Mouse (Mus musculus): ENCODE data around the gene Wfs1. TPM values are rescaled to one million over a fixed set of nuclear protein-coding genes. Genes with fewer than 3 reads are reported as not detected.

Wfs1 gene
- polyA plus RNA-seq, 1 experiment = 8.5 TPM

DNA sequence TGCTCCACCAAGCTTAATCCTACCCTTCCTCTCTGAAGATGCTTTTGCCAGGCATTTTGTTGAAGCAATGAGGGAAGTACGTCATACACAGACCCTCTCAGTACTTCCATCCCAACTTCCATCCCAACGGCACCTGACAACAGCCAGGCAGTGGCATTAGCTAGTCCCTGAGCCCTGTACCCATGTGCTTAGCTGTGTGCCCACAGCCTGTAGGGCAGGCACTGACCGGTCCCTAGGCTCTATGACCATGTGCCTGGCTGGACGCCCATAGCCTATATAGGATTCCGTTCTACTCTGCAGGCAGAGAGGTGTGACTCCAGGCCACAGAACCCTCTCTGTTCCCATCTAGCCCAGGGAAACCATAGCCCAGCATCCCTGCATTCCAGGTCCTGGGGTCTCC is 51.0 kb downstream of the Wfs1 start:
- no peak overlapping the region for H3K4me3 ChIP-seq (ENCODE audit: control insufficient read depth, insufficient read depth, low read length)
- TF ChIP-seq POLR2A (IDR thresholded peaks at IDR 0.05; ENCODE audit: control insufficient read depth, extremely low read depth, insufficient read depth, low read length, poor library complexity) = no peak
- TF ChIP-seq CTCF (IDR thresholded peaks at IDR 0.05; ENCODE audit: borderline replicate concordance, control insufficient read depth, extremely low read depth, insufficient read depth, low read length, poor library complexity) = no peak
- WGBS = 94% methylated on average over 5 of the region's 5 CpGs
- H3K27me3 ChIP-seq (ENCODE audit: control insufficient read depth, insufficient read depth, low read length) = no peaks in the 10 kb centered on the region
- H3K36me3 ChIP-seq (ENCODE audit: control insufficient read depth, insufficient read depth, low read length) = no peaks in the 10 kb centered on the region
- H3K27ac ChIP-seq (ENCODE audit: control insufficient read depth, insufficient read depth, low read length) = no peak overlapping the region
- DNase-seq = no peak
- H3K4me1 ChIP-seq (replicated peaks; ENCODE audit: control insufficient read depth, insufficient read depth, low read length) = no peaks in the 10 kb centered on the region

GRCm38 (mm10) chr5:36936548-36936947 is 52.5 kb downstream of the Wfs1 start:
- no peak overlapping the region for H3K27ac ChIP-seq (ENCODE audit: control insufficient read depth, insufficient read depth, low read length)
- TF ChIP-seq POLR2A (IDR thresholded peaks at IDR 0.05; ENCODE audit: control insufficient read depth, extremely low read depth, insufficient read depth, low read length, poor library complexity) = no peak
- TF ChIP-seq CTCF (IDR thresholded peaks at IDR 0.05; ENCODE audit: borderline replicate concordance, control insufficient read depth, extremely low read depth, insufficient read depth, low read length, poor library complexity) = no peak
- H3K36me3 ChIP-seq (ENCODE audit: control insufficient read depth, insufficient read depth, low read length) = no peaks in the 10 kb centered on the region
- DNase-seq = no peak
- 75% methylated on average over 7 of the region's 7 CpGs for WGBS
- no peak overlapping the region for H3K4me3 ChIP-seq (ENCODE audit: control insufficient read depth, insufficient read depth, low read length)
- H3K4me1 ChIP-seq (replicated peaks; ENCODE audit: control insufficient read depth, insufficient read depth, low read length) = no peaks in the 10 kb centered on the region
- H3K27me3 ChIP-seq (ENCODE audit: control insufficient read depth, insufficient read depth, low read length) = no peaks in the 10 kb centered on the region

- no peak overlapping the region for H3K27ac ChIP-seq (ENCODE audit: control insufficient read depth, insufficient read depth, low read length)
- H3K27me3 ChIP-seq (ENCODE audit: control insufficient read depth, insufficient read depth, low read length) = no peaks in the 10 kb centered on the region
- 77% methylated on average over 17 of the region's 17 CpGs for WGBS
- H3K4me1 ChIP-seq (replicated peaks; ENCODE audit: control insufficient read depth, insufficient read depth, low read length) = no peaks in the 10 kb centered on the region
- no peaks in the 10 kb centered on the region for H3K36me3 ChIP-seq (ENCODE audit: control insufficient read depth, insufficient read depth, low read length)
- no peak for TF ChIP-seq POLR2A (IDR thresholded peaks at IDR 0.05; ENCODE audit: control insufficient read depth, extremely low read depth, insufficient read depth, low read length, poor library complexity)
- TF ChIP-seq CTCF (IDR thresholded peaks at IDR 0.05; ENCODE audit: borderline replicate concordance, control insufficient read depth, extremely low read depth, insufficient read depth, low read length, poor library complexity) = no peak
- H3K4me3 ChIP-seq (ENCODE audit: control insufficient read depth, insufficient read depth, low read length) = no peak overlapping the region
- no peak for DNase-seq
These were observed 53.2 kb downstream of the Wfs1 start for GRCm38 (mm10) chr5:36935486-36936473.

DNA sequence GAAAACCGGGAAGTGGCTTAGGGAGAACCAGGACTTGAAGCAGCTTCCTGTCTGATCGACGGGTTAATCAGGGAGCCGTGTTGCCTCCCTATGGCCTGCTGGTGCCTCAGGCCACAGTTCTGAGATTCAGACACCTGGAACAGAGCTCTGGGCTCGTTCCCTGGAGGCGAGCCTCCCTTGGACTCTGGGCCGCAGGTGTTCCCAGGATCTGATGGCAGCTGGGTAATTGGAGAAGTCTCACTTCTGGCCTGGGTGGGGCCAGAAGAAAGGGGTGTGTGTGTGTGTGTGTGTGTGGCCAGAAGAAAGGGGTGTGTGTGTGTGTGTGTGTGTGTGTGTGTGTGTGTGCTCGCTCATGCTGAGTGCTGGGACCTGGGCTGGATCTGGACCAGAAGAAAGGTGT is 55.6 kb downstream of the Wfs1 start:
- WGBS = 63% methylated on average over 8 of the region's 8 CpGs
- Histone ChIP-seq H3K27ac (ENCODE audit: control insufficient read depth, insufficient read depth, low read length) (no peak overlapping the region), H3K4me1 (replicated peaks; ENCODE audit: control insufficient read depth, insufficient read depth, low read length) (no peaks in the 10 kb centered on the region), H3K4me3 (ENCODE audit: control insufficient read depth, insufficient read depth, low read length) (no peak overlapping the region), H3K27me3 (ENCODE audit: control insufficient read depth, insufficient read depth, low read length) (no peaks in the 10 kb centered on the region), H3K36me3 (ENCODE audit: control insufficient read depth, insufficient read depth, low read length) (no peaks in the 10 kb centered on the region)
- TF ChIP-seq CTCF (IDR thresholded peaks at IDR 0.05; ENCODE audit: borderline replicate concordance, control insufficient read depth, extremely low read depth, insufficient read depth, low read length, poor library complexity) (no peak), POLR2A (IDR thresholded peaks at IDR 0.05; ENCODE audit: control insufficient read depth, extremely low read depth, insufficient read depth, low read length, poor library complexity) (no peak)
- DNase-seq = no peak

- no peak for DNase-seq
- H3K36me3 ChIP-seq (ENCODE audit: control insufficient read depth, insufficient read depth, low read length) = no peaks in the 10 kb centered on the region
- WGBS = 67% methylated on average over 3 of the region's 3 CpGs
- H3K4me3 ChIP-seq (ENCODE audit: control insufficient read depth, insufficient read depth, low read length) = no peak overlapping the region
- H3K4me1 ChIP-seq (replicated peaks; ENCODE audit: control insufficient read depth, insufficient read depth, low read length) = no peaks in the 10 kb centered on the region
- TF ChIP-seq CTCF (IDR thresholded peaks at IDR 0.05; ENCODE audit: borderline replicate concordance, control insufficient read depth, extremely low read depth, insufficient read depth, low read length, poor library complexity) (no peak), POLR2A (IDR thresholded peaks at IDR 0.05; ENCODE audit: control insufficient read depth, extremely low read depth, insufficient read depth, low read length, poor library complexity) (no peak)
- H3K27ac ChIP-seq (ENCODE audit: control insufficient read depth, insufficient read depth, low read length) = no peak overlapping the region
- H3K27me3 ChIP-seq (ENCODE audit: control insufficient read depth, insufficient read depth, low read length) = no peaks in the 10 kb centered on the region
These were observed 59.6 kb downstream of the Wfs1 start for GRCm38 (mm10) chr5:36929376-36929775.

DNA sequence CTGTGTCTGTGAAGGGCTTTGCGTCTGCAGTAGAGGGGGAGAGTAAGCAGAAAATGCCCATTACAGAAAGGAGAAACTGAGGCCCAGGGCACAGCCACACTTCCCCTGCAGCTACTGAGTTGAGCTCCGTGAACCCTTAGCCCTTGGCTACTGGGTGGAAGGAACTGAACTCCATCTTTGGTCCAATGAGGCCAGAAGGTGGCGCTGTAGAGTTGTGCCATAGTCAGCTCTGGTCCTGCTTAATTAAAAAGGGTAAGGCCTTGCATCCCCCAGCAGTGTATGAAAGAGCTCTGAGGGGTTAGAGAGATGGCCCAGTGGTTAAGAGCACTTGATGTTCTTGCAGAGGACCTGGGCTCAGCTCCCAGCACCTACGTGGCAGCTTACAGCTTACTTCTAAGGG is 60.3 kb downstream of the Wfs1 start:
- 52% methylated on average over 4 of the region's 4 CpGs for WGBS
- Histone ChIP-seq H3K27me3 (ENCODE audit: control insufficient read depth, insufficient read depth, low read length) (no peaks in the 10 kb centered on the region), H3K36me3 (ENCODE audit: control insufficient read depth, insufficient read depth, low read length) (no peaks in the 10 kb centered on the region), H3K4me1 (replicated peaks; ENCODE audit: control insufficient read depth, insufficient read depth, low read length) (no peaks in the 10 kb centered on the region), H3K4me3 (ENCODE audit: control insufficient read depth, insufficient read depth, low read length) (no peak overlapping the region), H3K27ac (ENCODE audit: control insufficient read depth, insufficient read depth, low read length) (no peak overlapping the region)
- DNase-seq = peak; percentile 32
- TF ChIP-seq CTCF (IDR thresholded peaks at IDR 0.05; ENCODE audit: borderline replicate concordance, control insufficient read depth, extremely low read depth, insufficient read depth, low read length, poor library complexity) = no peak
- TF ChIP-seq POLR2A (IDR thresholded peaks at IDR 0.05; ENCODE audit: control insufficient read depth, extremely low read depth, insufficient read depth, low read length, poor library complexity) = no peak
